Mouse (Mus musculus) forebrain, embryonic 13.5 days (tissue): ENCODE measurements at regions not wholly inside any gene's neighbourhood (a gene's known extent, or its start where the extent isn't known, plus 50 kb on each side); places are given as distances from the start of the nearest gene placed in this dataset.

Experiments used
- ATAC-seq: fragments of 200-750 bp; cut with Nextera tagmentation; 2 replicates; pipeline ENCODE4 v1.8.0; 2017
- H3K27ac ChIP-seq: fragments of 300-500 bp; sonication (generic); 2 replicates; pipeline ENCODE4 v1.5.1; 2015; ENCODE audit warnings: inconsistent platforms, mild to moderate bottlenecking, moderate library complexity
- H3K27me3 ChIP-seq: fragments of 300-500 bp; sonication (generic); 2 replicates; pipeline ENCODE4 v1.6.1; 2015; ENCODE audit warnings: mild to moderate bottlenecking, inconsistent platforms
- H3K36me3 ChIP-seq: fragments of 300-500 bp; sonication (generic); 2 replicates; pipeline ENCODE4 v1.6.1; 2015; ENCODE audit warnings: mild to moderate bottlenecking, inconsistent platforms; ENCODE audit not compliant: poor library complexity, severe bottlenecking
- H3K4me1 ChIP-seq: fragments of 300-500 bp; sonication (generic); 2 replicates; pipeline ENCODE4 v1.6.1; 2015; ENCODE audit warnings: inconsistent platforms
- H3K4me2 ChIP-seq: fragments of 300-500 bp; sonication (generic); 2 replicates; pipeline ENCODE4 v1.6.1; 2015; ENCODE audit warnings: inconsistent platforms, mild to moderate bottlenecking, moderate library complexity
- H3K4me3 ChIP-seq: fragments of 300-500 bp; sonication (generic); 2 replicates; pipeline ENCODE4 v1.5.1; 2015; ENCODE audit warnings: mild to moderate bottlenecking, inconsistent platforms
- H3K9ac ChIP-seq: fragments of 300-500 bp; sonication (generic); 2 replicates; pipeline ENCODE4 v1.6.1; 2015; ENCODE audit warnings: mild to moderate bottlenecking, inconsistent platforms
- H3K9me3 ChIP-seq: fragments of 300-500 bp; sonication (generic); replicated peaks from 2 replicates; pipeline ENCODE4 v1.6.1; 2016; ENCODE audit warnings: inconsistent platforms
- WGBS: fragments of 180-500 bp; shearing (Covaris S2); methylation state at CpG from one replicate; pipeline ENCODE4 v1.1.7; 2015; 5-methylcytosine and 5-hydroxymethylcytosine counted together

DNA sequence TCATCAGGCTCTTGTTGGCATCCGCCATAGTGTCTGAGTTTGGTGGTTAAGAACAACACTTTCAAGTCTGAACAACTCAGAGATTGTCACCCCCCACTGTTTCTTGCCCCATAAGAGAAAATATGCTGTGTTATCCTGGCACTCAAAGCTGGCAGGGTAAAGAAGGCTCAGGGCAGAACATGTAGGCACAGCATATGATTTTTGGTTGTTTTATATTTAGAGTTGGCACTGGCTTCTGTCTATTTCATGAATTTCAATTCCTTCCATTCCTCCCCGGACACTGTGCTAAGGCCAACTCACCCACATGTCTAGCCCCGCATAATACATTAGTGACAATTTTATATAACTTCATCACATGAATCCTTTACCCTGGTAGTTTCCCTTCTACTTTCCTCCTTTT, 83.5 kb upstream of the Fam84a start:
- ATAC-seq, result no peak
- no peaks in the 10 kb centered on the region for H3K27me3 ChIP-seq
- H3K4me1 ChIP-seq, result no peaks in the 10 kb centered on the region
- no peak overlapping the region for H3K9ac ChIP-seq
- H3K27ac ChIP-seq, result no peak overlapping the region
- no peaks in the 10 kb centered on the region for H3K36me3 ChIP-seq
- no peak overlapping the region for H3K4me3 ChIP-seq
- WGBS, result 90% methylated on average over 3 of the region's 3 CpGs
- no peak overlapping the region for H3K4me2 ChIP-seq
- H3K9me3 ChIP-seq, result no peaks in the 10 kb centered on the region

DNA sequence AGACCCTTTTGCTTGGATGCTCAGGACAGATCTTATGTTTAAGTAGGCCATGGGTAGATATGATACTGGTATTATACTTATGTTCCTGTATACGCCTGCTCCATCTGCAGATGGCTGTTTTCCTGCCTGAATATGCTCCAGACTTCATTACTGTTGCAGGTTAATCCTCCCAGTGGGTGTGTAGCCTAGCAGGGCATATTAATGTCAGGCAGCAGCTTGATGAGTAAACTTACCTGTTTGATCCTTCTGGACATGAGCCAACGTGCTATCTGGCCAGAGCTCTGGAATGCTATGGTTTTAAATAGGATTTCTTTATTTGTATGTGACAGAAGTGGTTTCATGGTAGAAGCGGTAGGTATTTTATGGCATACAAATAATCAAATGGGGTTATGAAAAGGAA, 60.8 kb upstream of the Fam84a start:
- H3K4me2 ChIP-seq, result no peak overlapping the region
- H3K27me3 ChIP-seq, result no peaks in the 10 kb centered on the region
- no peak for ATAC-seq
- no peaks in the 10 kb centered on the region for H3K4me1 ChIP-seq
- H3K4me3 ChIP-seq, result no peak overlapping the region
- no peaks in the 10 kb centered on the region for H3K36me3 ChIP-seq
- no peaks in the 10 kb centered on the region for H3K9me3 ChIP-seq
- H3K9ac ChIP-seq, result no peak overlapping the region
- H3K27ac ChIP-seq, result no peak overlapping the region
- WGBS, result 79% methylated on average over 3 of the region's 3 CpGs

- Histone ChIP-seq H3K36me3 (no peaks in the 10 kb centered on the region), H3K9ac (no peak overlapping the region), H3K9me3 (no peaks in the 10 kb centered on the region), H3K27ac (no peak overlapping the region), H3K4me1 (no peaks in the 10 kb centered on the region), H3K4me2 (no peak overlapping the region), H3K27me3 (no peaks in the 10 kb centered on the region), H3K4me3 (no peak overlapping the region)
- no peak for ATAC-seq
These were observed 58.0 kb upstream of the Fam84a start for GRCm38 (mm10) chr12:14209881-14210280.

DNA sequence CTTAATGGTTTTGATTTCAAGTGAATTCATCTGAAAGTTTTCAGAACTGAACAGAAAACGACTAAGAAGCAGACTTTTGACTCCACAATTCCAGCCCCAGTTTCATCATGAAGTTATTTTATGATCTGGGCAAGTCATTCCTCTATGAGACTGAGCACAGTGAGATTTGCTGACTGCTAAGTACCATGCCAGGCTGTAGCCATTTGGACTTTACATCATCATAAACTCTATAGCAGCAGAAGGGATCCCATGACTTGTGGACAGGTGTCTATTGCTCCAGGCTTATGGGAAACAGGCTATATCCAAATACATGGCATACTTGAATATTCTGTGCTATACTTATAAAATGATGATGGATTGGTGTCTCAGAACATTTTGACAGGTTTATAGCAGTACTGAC, 55.4 kb upstream of the Fam84a start:
- H3K27ac ChIP-seq, result no peak overlapping the region
- 72% methylated on average over 1 of the region's 1 CpGs for whole genome bisulfite sequencing
- no peaks in the 10 kb centered on the region for H3K36me3 ChIP-seq
- no peak overlapping the region for H3K4me2 ChIP-seq
- H3K4me1 ChIP-seq, result no peaks in the 10 kb centered on the region
- ATAC-seq, result no peak
- no peak overlapping the region for H3K9ac ChIP-seq
- no peak overlapping the region for H3K4me3 ChIP-seq
- no peaks in the 10 kb centered on the region for H3K9me3 ChIP-seq
- H3K27me3 ChIP-seq, result no peaks in the 10 kb centered on the region

DNA sequence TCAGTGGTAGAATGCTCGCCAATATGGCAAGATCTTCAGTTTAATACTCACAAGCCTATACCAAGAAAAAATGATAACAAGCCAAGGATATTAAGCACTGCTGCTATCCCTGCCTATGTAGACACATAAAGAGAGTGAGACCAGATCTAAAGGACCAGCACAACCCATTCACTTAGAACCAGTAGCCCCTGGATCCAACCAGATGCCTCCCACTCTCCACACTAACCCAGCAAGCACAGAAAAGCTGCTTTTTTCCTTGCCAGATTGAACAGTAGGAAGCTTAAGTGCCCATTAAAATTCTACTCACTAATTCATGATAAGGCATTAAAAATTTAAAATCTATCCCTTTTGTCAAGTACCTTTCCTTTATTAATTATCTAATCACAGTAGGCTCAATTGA, 52.6 kb upstream of the Fam84a start:
- WGBS, result 86% methylated on average over 1 of the region's 1 CpGs
- no peak for ATAC-seq
- H3K27ac ChIP-seq, result no peak overlapping the region

More for the DNA sequence above, 52.6 kb upstream of the Fam84a start:
- Histone ChIP-seq H3K9ac (no peak overlapping the region), H3K4me2 (no peak overlapping the region), H3K36me3 (no peaks in the 10 kb centered on the region), H3K4me1 (no peaks in the 10 kb centered on the region), H3K4me3 (no peak overlapping the region), H3K27me3 (no peaks in the 10 kb centered on the region), H3K9me3 (no peaks in the 10 kb centered on the region)
